8 mouse cellular contexts compared by ENCODE assay signal in the genomic region with DNA sequence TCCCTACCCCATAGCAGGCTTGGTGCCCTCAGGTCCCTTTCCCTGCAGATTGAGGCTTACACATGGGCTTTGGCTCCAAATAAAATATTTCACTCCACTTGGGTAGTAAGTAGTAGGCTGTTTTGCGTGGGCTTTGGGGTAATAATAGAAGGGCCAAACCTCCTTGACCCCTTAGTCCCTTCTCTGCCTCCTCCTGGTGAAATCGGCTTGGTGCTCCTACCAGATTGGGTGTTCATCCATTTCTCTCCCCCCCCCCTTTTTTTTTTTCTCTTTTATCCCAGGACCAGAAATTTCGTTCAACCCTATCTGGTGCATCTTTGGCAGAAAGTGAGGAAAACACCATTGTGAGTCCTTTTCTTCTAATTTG. TPM values are rescaled to one million over a fixed set of nuclear protein-coding genes. Genes with fewer than 3 reads are reported as not detected.
A peak's percentile ranks its signal among the peaks of the same experiment; 100 is the strongest.
DNase-seq lines count a peak whose midpoint lies in the region; ATAC-seq and TF ChIP-seq lines count a peak whose summit lies in the region.

No protein-coding gene starts in this region.

- TF ChIP-seq POLR2A in olfactory bulb, adult 2 months (IDR thresholded peaks at IDR 0.05; ENCODE audit: insufficient read depth, low read depth, low read length) = no peak

- no peaks in the 10 kb centered on the region for H3K27me3 ChIP-seq in lung, embryonic 16.5 days (ENCODE audit: control insufficient read depth, insufficient read depth, low read depth, low read length)
- no peaks in the 10 kb centered on the region for H3K27me3 ChIP-seq in embryonic facial prominence, embryonic 11.5 days (ENCODE audit: control insufficient read depth, insufficient read depth, low read length)
- H3K27me3 ChIP-seq in intestine, postnatal 0 days (replicated peaks; ENCODE audit: control insufficient read depth, insufficient read depth, low read length) = no peaks in the 10 kb centered on the region

- peak overlapping the region; percentile 98 for H3K27ac ChIP-seq in lung, embryonic 16.5 days (ENCODE audit: low read length)
- peak overlapping the region; percentile 96 for H3K27ac ChIP-seq in embryonic facial prominence, embryonic 11.5 days (replicated peaks; ENCODE audit: low read depth, low read length)
- H3K27ac ChIP-seq in intestine, postnatal 0 days (ENCODE audit: low read depth, low read length) = peak overlapping the region; percentile 99
- H3K27ac ChIP-seq in olfactory bulb, adult 2 months (ENCODE audit: insufficient read depth, low read depth, low read length) = peak overlapping the region; percentile 98

- H3K9me3 ChIP-seq in lung, embryonic 16.5 days (ENCODE audit: control insufficient read depth, low read length) = 0 out of 2 replicates have a peak, but pooled peaks cover 3% of the 10 kb centered on the region
- no peaks in the 10 kb centered on the region for H3K9me3 ChIP-seq in embryonic facial prominence, embryonic 11.5 days (replicated peaks; ENCODE audit: control insufficient read depth, low read length)
- H3K9me3 ChIP-seq in intestine, postnatal 0 days (ENCODE audit: control insufficient read depth) = no peaks in the 10 kb centered on the region

- peak overlapping the region; percentile 93 for H3K9ac ChIP-seq in lung, embryonic 16.5 days (ENCODE audit: low read length)
- H3K9ac ChIP-seq in embryonic facial prominence, embryonic 11.5 days (replicated peaks; ENCODE audit: low read length) = peak overlapping the region; percentile 97
- H3K9ac ChIP-seq in intestine, postnatal 0 days (ENCODE audit: low read depth, low read length) = peak overlapping the region; percentile 94

- peak overlapping the region; percentile 84 for H3K4me3 ChIP-seq in lung, embryonic 16.5 days (ENCODE audit: low read length)
- peak overlapping the region; percentile 87 for H3K4me3 ChIP-seq in embryonic facial prominence, embryonic 11.5 days (ENCODE audit: low read depth, low read length)
- peak overlapping the region; percentile 86 for H3K4me3 ChIP-seq in intestine, postnatal 0 days (ENCODE audit: low read depth, low read length)
- H3K4me3 ChIP-seq in olfactory bulb, adult 2 months (ENCODE audit: insufficient read depth, low read depth, low read length) = peak overlapping the region; percentile 97

- H3K4me2 ChIP-seq in lung, embryonic 16.5 days (ENCODE audit: low read depth, low read length) = peak overlapping the region; percentile 79
- peak overlapping the region; percentile 50 for H3K4me2 ChIP-seq in embryonic facial prominence, embryonic 11.5 days (ENCODE audit: low read depth, low read length)
- H3K4me2 ChIP-seq in intestine, postnatal 0 days (replicated peaks; ENCODE audit: low read depth) = peak overlapping the region; percentile 73

- no peak for ATAC-seq in lung, embryonic 16.5 days (ENCODE audit: low read depth)
- ATAC-seq in embryonic facial prominence, embryonic 11.5 days (replicated peaks; ENCODE audit: insufficient number of reproducible peaks, low FRiP score, low TSS enrichment, low read depth) = no peak
- ATAC-seq in intestine, postnatal 0 days = no peak
- no peak for ATAC-seq in cerebellum, adult (ENCODE audit: insufficient number of reproducible peaks, low FRiP score, low TSS enrichment)

- H3K36me3 ChIP-seq in lung, embryonic 16.5 days (ENCODE audit: control insufficient read depth, insufficient read depth, low read length) = peaks cover 8% of the 10 kb centered on the region
- H3K36me3 ChIP-seq in embryonic facial prominence, embryonic 11.5 days (replicated peaks; ENCODE audit: control insufficient read depth, insufficient read depth, low read depth, low read length) = no peaks in the 10 kb centered on the region; the same call in 1 of the 2 replicates
- H3K36me3 ChIP-seq in intestine, postnatal 0 days (ENCODE audit: control insufficient read depth, insufficient read depth) = peaks cover 4% of the 10 kb centered on the region; the same call in 1 of the 2 replicates

- no peak for DNase-seq in lung, postnatal 36 days
- peak; percentile 41 for DNase-seq in embryonic facial prominence, embryonic 11.5 days (ENCODE audit: low spot score)
- DNase-seq in spleen, adult 18-20 months = no peak
- DNase-seq in frontal cortex, postnatal 25 days (ENCODE audit: low spot score in 2 of 2) = no peak

- no peak for TF ChIP-seq CTCF in intestine, postnatal 0 days (IDR thresholded peaks at IDR 0.05; ENCODE audit: low read depth)
- no peak for TF ChIP-seq CTCF in olfactory bulb, adult 2 months (IDR thresholded peaks at IDR 0.05; ENCODE audit: insufficient read depth, low read depth, low read length)

- WGBS in lung, embryonic 16.5 days = 0% methylated on average over 3 of the region's 3 CpGs
- WGBS in embryonic facial prominence, embryonic 11.5 days = 0% methylated on average over 3 of the region's 3 CpGs
- 0% methylated on average over 3 of the region's 3 CpGs for WGBS in intestine, postnatal 0 days
- WGBS in olfactory bulb, adult 2 months = 3% methylated on average over 3 of the region's 3 CpGs

- peaks cover 7% of the 10 kb centered on the region for H3K4me1 ChIP-seq in lung, embryonic 16.5 days (replicated peaks; ENCODE audit: control insufficient read depth, insufficient read depth, low read length)
- no peaks in the 10 kb centered on the region; the same call in 1 of the 2 replicates for H3K4me1 ChIP-seq in embryonic facial prominence, embryonic 11.5 days (ENCODE audit: control insufficient read depth, insufficient read depth, low read length)
- no peaks in the 10 kb centered on the region for H3K4me1 ChIP-seq in intestine, postnatal 0 days (replicated peaks; ENCODE audit: control insufficient read depth, insufficient read depth, low read length)
- 0 out of 2 replicates have a peak, but pooled peaks cover 4% of the 10 kb centered on the region for H3K4me1 ChIP-seq in olfactory bulb, adult 2 months (ENCODE audit: control insufficient read depth, insufficient read depth, low read length)

RNA-seq across cellular contexts. Expression of gene Zmym2, which starts 1.0 kb away (rescaled TPM):
- 43.0 and 48.5 TPM in 2 replicates for polyA plus RNA-seq in lung, embryonic 16.5 days (2015; fragmentation: Nextera tagmentation; extraction: Ambion mirVana)
- 63.0 and 65.3 TPM in 2 replicates for polyA plus RNA-seq in embryonic facial prominence, embryonic 11.5 days (2014; fragmentation: Nextera tagmentation; extraction: Ambion mirVana)
- 7.8 and 10.1 TPM in 2 replicates for polyA plus RNA-seq in intestine, postnatal 0 days (2015; fragmentation: Nextera tagmentation; extraction: Ambion mirVana)
- polyA plus RNA-seq in olfactory bulb, adult 2 months (2012; ENCODE audit: insufficient read depth, insufficient read length, low replicate concordance, missing spikeins) = 233 and 330 TPM in 2 replicates
